Mouse (Mus musculus): ENCODE data around the gene Hmg20a. TPM values are rescaled to one million over a fixed set of nuclear protein-coding genes. Genes with fewer than 3 reads are reported as not detected.
A peak's percentile ranks its signal among the peaks of the same experiment; 100 is the strongest.

Hmg20a gene
- polyA plus RNA-seq, 1 experiment from 2014 or later = 53.3 TPM

DNA sequence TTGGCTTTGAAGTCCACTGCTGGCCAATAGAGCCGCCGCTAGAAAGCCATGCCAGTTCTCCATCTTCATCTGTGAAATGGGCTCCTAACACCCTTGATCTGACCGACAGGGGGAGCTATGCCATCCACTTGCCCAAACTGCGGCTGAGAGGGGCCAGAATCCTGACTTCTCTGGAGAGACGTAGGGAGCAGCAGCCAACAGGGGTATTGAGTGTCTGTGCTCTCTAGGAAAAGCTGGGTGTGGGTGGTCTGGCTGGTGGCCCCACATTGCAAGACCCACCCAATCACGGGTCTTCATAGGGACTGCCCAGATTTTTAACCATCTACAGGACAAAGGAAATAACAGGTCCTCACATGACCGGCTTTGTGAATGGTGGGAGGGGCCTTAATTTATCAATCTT lies 116.3 kb downstream of the Hmg20a start:
- Histone ChIP-seq H3K27ac (ENCODE audit: low read depth, low read length) (no peak overlapping the region), H3K9ac (ENCODE audit: low read depth, low read length) (no peak overlapping the region), H3K4me1 (ENCODE audit: control insufficient read depth, insufficient read depth, low read length) (peaks cover 2% of the 10 kb centered on the region; the same call in 1 of the 2 replicates), H3K4me3 (ENCODE audit: low read depth, low read length) (no peak overlapping the region), H3K36me3 (ENCODE audit: control insufficient read depth, insufficient read depth, low read length) (no peaks in the 10 kb centered on the region), H3K27me3 (ENCODE audit: control insufficient read depth, insufficient read depth, low read length) (no peaks in the 10 kb centered on the region), H3K9me3 (replicated peaks; ENCODE audit: control insufficient read depth, low read length) (no peaks in the 10 kb centered on the region), H3K4me2 (no peak overlapping the region)
- no peak for ATAC-seq (replicated peaks; ENCODE audit: insufficient number of reproducible peaks, low FRiP score, low TSS enrichment)
- 53% methylated on average over 7 of the region's 7 CpGs for WGBS (ENCODE audit: insufficient replicate concordance)

DNA sequence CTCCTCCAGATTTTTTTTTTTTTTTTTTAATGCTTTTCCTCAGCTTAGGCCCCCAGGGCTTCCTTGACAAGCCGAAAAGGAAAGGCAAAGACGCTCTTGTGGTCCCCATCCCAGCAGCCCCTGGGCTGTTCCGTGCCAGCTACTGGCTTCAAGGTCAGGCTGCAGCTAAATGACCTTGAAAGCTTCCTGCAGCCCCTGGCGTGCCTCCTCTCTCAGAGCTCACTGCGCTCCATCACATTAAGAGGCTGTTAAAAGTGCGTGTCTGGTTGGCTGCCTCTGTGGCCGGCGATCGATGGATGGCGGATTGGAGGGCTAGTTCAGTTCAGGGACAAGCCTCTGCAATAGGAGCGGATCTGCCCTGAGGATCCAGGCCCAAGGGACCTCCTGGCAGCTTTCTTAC lies 117.0 kb downstream of the Hmg20a start:
- peak overlapping the region; percentile 0; the same call in 1 of the 2 replicates for H3K9ac ChIP-seq (ENCODE audit: low read depth, low read length)
- H3K27me3 ChIP-seq (ENCODE audit: control insufficient read depth, insufficient read depth, low read length) = no peaks in the 10 kb centered on the region
- H3K36me3 ChIP-seq (ENCODE audit: control insufficient read depth, insufficient read depth, low read length) = no peaks in the 10 kb centered on the region
- no peak for ATAC-seq (replicated peaks; ENCODE audit: insufficient number of reproducible peaks, low FRiP score, low TSS enrichment)
- H3K4me2 ChIP-seq = peak overlapping the region; percentile 5; the same call in 1 of the 2 replicates
- H3K4me3 ChIP-seq (ENCODE audit: low read depth, low read length) = no peak overlapping the region
- peaks cover 2% of the 10 kb centered on the region; the same call in 1 of the 2 replicates for H3K4me1 ChIP-seq (ENCODE audit: control insufficient read depth, insufficient read depth, low read length)
- peak overlapping the region; percentile 23; the same call in 1 of the 2 replicates for H3K27ac ChIP-seq (ENCODE audit: low read depth, low read length)
- WGBS (ENCODE audit: insufficient replicate concordance) = 22% methylated on average over 11 of the region's 11 CpGs
- H3K9me3 ChIP-seq (replicated peaks; ENCODE audit: control insufficient read depth, low read length) = no peaks in the 10 kb centered on the region

DNA sequence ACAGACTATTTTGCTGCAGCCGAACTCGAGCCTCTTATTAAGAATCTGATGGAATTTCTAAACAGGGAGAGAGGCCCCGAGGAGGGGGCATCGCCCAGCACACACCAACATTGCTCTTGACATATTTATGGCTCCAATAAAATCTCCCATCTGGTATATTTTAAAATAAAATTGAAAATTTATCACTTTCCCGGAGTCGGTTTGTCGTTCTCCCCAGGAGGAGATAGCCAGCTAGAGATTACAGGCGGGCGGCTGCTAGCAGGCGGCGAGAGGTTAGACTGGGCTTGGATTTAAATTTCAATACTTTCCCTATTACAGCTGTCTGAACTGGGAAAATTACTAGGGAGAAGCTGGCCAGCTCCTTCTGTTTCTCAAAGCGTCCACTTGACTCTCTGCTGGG lies 121.6 kb downstream of the Hmg20a start:
- Histone ChIP-seq H3K27ac (ENCODE audit: low read depth, low read length) (no peak overlapping the region), H3K4me1 (ENCODE audit: control insufficient read depth, insufficient read depth, low read length) (peaks cover 3% of the 10 kb centered on the region), H3K4me3 (ENCODE audit: low read depth, low read length) (no peak overlapping the region), H3K9me3 (replicated peaks; ENCODE audit: control insufficient read depth, low read length) (no peaks in the 10 kb centered on the region), H3K27me3 (ENCODE audit: control insufficient read depth, insufficient read depth, low read length) (no peaks in the 10 kb centered on the region), H3K36me3 (ENCODE audit: control insufficient read depth, insufficient read depth, low read length) (no peaks in the 10 kb centered on the region), H3K4me2 (no peak overlapping the region), H3K9ac (ENCODE audit: low read depth, low read length) (no peak overlapping the region)
- ATAC-seq (replicated peaks; ENCODE audit: insufficient number of reproducible peaks, low FRiP score, low TSS enrichment) = no peak
- 48% methylated on average over 12 of the region's 12 CpGs for WGBS (ENCODE audit: insufficient replicate concordance)

DNA sequence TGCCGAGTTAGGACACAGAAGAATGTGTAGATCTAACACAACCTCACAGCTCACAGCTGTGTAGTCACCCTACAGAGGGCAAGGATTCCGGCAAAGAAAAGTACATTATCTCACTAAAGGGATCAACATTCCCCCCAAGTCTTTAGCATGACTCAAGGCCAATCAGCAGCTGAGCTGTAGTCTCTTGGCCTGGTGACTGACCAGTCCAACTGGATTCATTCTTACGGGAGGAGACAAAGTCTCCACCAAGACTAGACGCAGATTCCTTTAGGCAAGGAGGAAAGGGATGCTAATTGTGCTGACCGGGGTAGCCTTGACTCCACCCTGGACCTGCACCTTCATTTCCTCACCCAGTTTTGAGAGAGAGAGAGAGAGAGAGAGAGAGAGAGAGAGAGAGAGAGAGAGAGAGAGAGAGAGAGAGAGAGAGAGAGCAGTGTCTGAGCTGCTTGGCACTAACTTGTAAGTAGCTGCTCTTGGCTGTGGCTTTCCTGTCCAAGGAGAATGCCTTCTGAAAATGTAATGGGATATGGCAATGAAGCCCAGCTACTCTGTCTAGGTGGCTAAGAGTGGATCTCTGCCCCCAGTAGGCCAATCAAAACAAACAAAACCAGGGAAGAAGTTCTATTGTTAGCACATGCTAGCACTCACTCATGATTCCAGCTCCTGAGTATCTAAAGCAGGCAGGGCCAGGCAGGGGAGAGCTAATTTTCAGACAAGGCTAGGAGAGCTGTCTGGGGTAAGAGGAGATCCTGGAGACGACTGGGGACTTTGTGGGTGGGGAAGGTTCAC lies 126.5 kb downstream of the Hmg20a start:
- Histone ChIP-seq H3K9ac (ENCODE audit: low read depth, low read length) (no peak overlapping the region), H3K27me3 (ENCODE audit: control insufficient read depth, insufficient read depth, low read length) (no peaks in the 10 kb centered on the region), H3K4me3 (ENCODE audit: low read depth, low read length) (no peak overlapping the region), H3K36me3 (ENCODE audit: control insufficient read depth, insufficient read depth, low read length) (no peaks in the 10 kb centered on the region), H3K9me3 (replicated peaks; ENCODE audit: control insufficient read depth, low read length) (no peaks in the 10 kb centered on the region), H3K27ac (ENCODE audit: low read depth, low read length) (0 out of 2 replicates have a peak overlapping the region, but pooled peaks have one; percentile 15), H3K4me1 (ENCODE audit: control insufficient read depth, insufficient read depth, low read length) (peaks cover 8% of the 10 kb centered on the region), H3K4me2 (no peak overlapping the region)
- ATAC-seq (replicated peaks; ENCODE audit: insufficient number of reproducible peaks, low FRiP score, low TSS enrichment) = no peak
- 49% methylated on average over 6 of the region's 6 CpGs for WGBS (ENCODE audit: insufficient replicate concordance)

Other genes with a start within 250 kb of the Hmg20a start
- gene Peak1, start 542 bp upstream of the Hmg20a start, polyA plus RNA-seq (2014; fragmentation: Nextera tagmentation; extraction: Ambion mirVana) = 14.4 and 16.1 TPM in 2 replicates

All from heart, embryonic 11.5 days (tissue).